In genomic region chr6:145578457-145579185, GRCm38 (mm10) we compare ENCODE assay signal across 10 mouse cellular contexts. TPM values are rescaled to one million over a fixed set of nuclear protein-coding genes. Genes with fewer than 3 reads are reported as not detected.
DNase-seq lines count a peak whose midpoint lies in the region; ATAC-seq and TF ChIP-seq lines count a peak whose summit lies in the region.
"Had no signal": no experiment of that assay in that cellular context is flagged by ENCODE, and none has a peak within 500 bp of the region (broad histone marks: within the 10 kb centered on the region; RNA-seq: fewer than 3 reads in every experiment).

No protein-coding gene starts in this region.

- no peaks in the 10 kb centered on the region for H3K36me3 ChIP-seq in heart, embryonic 12.5 days
- H3K36me3 ChIP-seq in hindbrain, embryonic 14.5 days (replicated peaks; ENCODE audit: control insufficient read depth, insufficient read depth), result no peaks in the 10 kb centered on the region
- no peaks in the 10 kb centered on the region for H3K36me3 ChIP-seq in lung, postnatal 0 days (ENCODE audit: insufficient read depth, low read length)

- no peaks in the 10 kb centered on the region for H3K27me3 ChIP-seq in heart, embryonic 12.5 days (replicated peaks)
- H3K27me3 ChIP-seq in hindbrain, embryonic 14.5 days (ENCODE audit: control insufficient read depth, insufficient read depth, low read length), result no peaks in the 10 kb centered on the region
- no peaks in the 10 kb centered on the region for H3K27me3 ChIP-seq in lung, postnatal 0 days (replicated peaks; ENCODE audit: insufficient read depth, low read length)

- 0 out of 2 replicates have a peak, but pooled peaks have one; percentile 36 for ATAC-seq in heart, embryonic 12.5 days (ENCODE audit: insufficient number of reproducible peaks, low FRiP score)
- ATAC-seq in hindbrain, embryonic 14.5 days (ENCODE audit: low FRiP score), result no peak
- peak; percentile 52 for ATAC-seq in lung, postnatal 0 days
- no peak for ATAC-seq in CD4-positive, CD25-positive, alpha-beta regulatory T cell, adult 4 months

- TF ChIP-seq EP300 in lung, postnatal 0 days (IDR thresholded peaks at IDR 0.05), result no peak

- H3K4me2 ChIP-seq in heart, embryonic 12.5 days, result no peak overlapping the region
- no peak overlapping the region for H3K4me2 ChIP-seq in hindbrain, embryonic 14.5 days (replicated peaks)
- peak overlapping the region; percentile 27 for H3K4me2 ChIP-seq in lung, postnatal 0 days (replicated peaks; ENCODE audit: low read depth, low read length)

- H3K4me1 ChIP-seq in heart, embryonic 12.5 days (replicated peaks), result peaks cover 27% of the 10 kb centered on the region
- peaks cover 12% of the 10 kb centered on the region for H3K4me1 ChIP-seq in hindbrain, embryonic 14.5 days (replicated peaks; ENCODE audit: control insufficient read depth, insufficient read depth, low read length)
- H3K4me1 ChIP-seq in lung, postnatal 0 days (ENCODE audit: insufficient read depth, low read depth, low read length), result peaks cover 10% of the 10 kb centered on the region; the same call in 1 of the 2 replicates

- TF ChIP-seq CTCF in lung, postnatal 0 days (IDR thresholded peaks at IDR 0.05), result no peak

- no peak overlapping the region for H3K4me3 ChIP-seq in heart, embryonic 12.5 days
- H3K4me3 ChIP-seq in hindbrain, embryonic 14.5 days (replicated peaks; ENCODE audit: low read length), result no peak overlapping the region
- H3K4me3 ChIP-seq in lung, postnatal 0 days (ENCODE audit: low read depth, low read length), result no peak overlapping the region
- H3K4me3 ChIP-seq: gastrocnemius, adult 2 months had no signal

- no peak for DNase-seq in heart, adult 8-10 months (ENCODE audit: low spot score)
- DNase-seq in adrenal gland, postnatal 14 days, result peak; percentile 83
- peak; percentile 44 for DNase-seq in hindbrain, embryonic 14.5 days (ENCODE audit: low spot score)
- peak; percentile 17 for DNase-seq in lung, postnatal 0 days (ENCODE audit: low spot score)
- DNase-seq in cerebellum, postnatal 14 days, result no peak
- DNase-seq in gastrocnemius, adult 8-10 months (ENCODE audit: low spot score in 2 of 2), result no peak
- DNase-seq: gastrocnemius, adult 2 months; thymus, adult 18-20 months had no signal

- no peak overlapping the region for H3K27ac ChIP-seq in heart, embryonic 12.5 days (ENCODE audit: poor library complexity, severe bottlenecking)
- H3K27ac ChIP-seq in hindbrain, embryonic 14.5 days, result peak overlapping the region; percentile 59
- no peak overlapping the region; the same call in 1 of the 2 replicates for H3K27ac ChIP-seq in lung, postnatal 0 days (ENCODE audit: low read length)
- H3K27ac ChIP-seq: gastrocnemius, adult 2 months had no signal

- no peak overlapping the region for H3K9ac ChIP-seq in heart, embryonic 12.5 days
- no peak overlapping the region for H3K9ac ChIP-seq in hindbrain, embryonic 14.5 days
- H3K9ac ChIP-seq in lung, postnatal 0 days (replicated peaks; ENCODE audit: low read depth), result no peak overlapping the region

- no peaks in the 10 kb centered on the region for H3K9me3 ChIP-seq in heart, embryonic 12.5 days (replicated peaks)
- no peaks in the 10 kb centered on the region for H3K9me3 ChIP-seq in hindbrain, embryonic 14.5 days (ENCODE audit: control insufficient read depth, low read length)
- no peaks in the 10 kb centered on the region for H3K9me3 ChIP-seq in lung, postnatal 0 days (ENCODE audit: low read length)

- whole genome bisulfite sequencing in heart, embryonic 12.5 days, result 49% methylated on average over 10 of the region's 10 CpGs
- 46% methylated on average over 10 of the region's 10 CpGs for WGBS in hindbrain, embryonic 14.5 days
- WGBS in lung, postnatal 0 days, result 21% methylated on average over 10 of the region's 10 CpGs

RNA-seq across cellular contexts. Expression of gene Lmntd1, which starts 35.5 kb away (rescaled TPM):
- polyA plus RNA-seq in heart, embryonic 12.5 days (2016; fragmentation: Nextera tagmentation; extraction: Ambion mirVana), result 7.0 and 7.7 TPM in 2 replicates
- 1 to 10 TPM; 1.1 to 3.6 (median 3.2) TPM for total RNA-seq in heart, adult 8-10 months (2022)
- total RNA-seq in adrenal gland, postnatal 14 days (2021), result 0.78 and 1.1 TPM in 2 replicates
- 0.95 and 1.3 TPM in 2 replicates for polyA plus RNA-seq in hindbrain, embryonic 14.5 days (2014; fragmentation: Nextera tagmentation; extraction: Ambion mirVana)
- polyA plus RNA-seq in lung, postnatal 0 days (2015; fragmentation: Nextera tagmentation; extraction: Ambion mirVana), result 0.74 and 0.81 TPM in 2 replicates
- not detected for polyA plus RNA-seq in CD4-positive, CD25-positive, alpha-beta regulatory T cell, adult 4 months (2017; shearing (Covaris generic))
- total RNA-seq in gastrocnemius, adult 8-10 months (2022), result under 1 TPM in 1 of 4 experiments, not detected in 3; 0.15 TPM

RNA-seq across cellular contexts. Expression of gene Tuba3b, which starts 36.9 kb away (rescaled TPM):
- not detected in 2 replicates for polyA plus RNA-seq in heart, embryonic 12.5 days (2016; fragmentation: Nextera tagmentation; extraction: Ambion mirVana)
- under 1 TPM in 3 of 4 experiments, not detected in 1; 0.14 to 0.22 (median 0.19) TPM for total RNA-seq in heart, adult 8-10 months (2022)
- total RNA-seq in adrenal gland, postnatal 14 days (2021), result not detected in 2 replicates
- polyA plus RNA-seq in hindbrain, embryonic 14.5 days (2014; fragmentation: Nextera tagmentation; extraction: Ambion mirVana), result not detected in 2 replicates
- not detected in 2 replicates for polyA plus RNA-seq in lung, postnatal 0 days (2015; fragmentation: Nextera tagmentation; extraction: Ambion mirVana)
- not detected for polyA plus RNA-seq in CD4-positive, CD25-positive, alpha-beta regulatory T cell, adult 4 months (2017; shearing (Covaris generic))
- not detected for total RNA-seq in gastrocnemius, adult 8-10 months (2022)
- total RNA-seq: gastrocnemius, adult 2 months had no signal

Comparison
In these comparisons a context has a peak if more than half of its experiments do, and no peak if none do; other contexts are left out.
1. ATAC-seq: peak in heart, embryonic 12.5 days (single experiment) and lung, postnatal 0 days (single experiment); none in hindbrain, embryonic 14.5 days (single experiment) and CD4-positive, CD25-positive, alpha-beta regulatory T cell, adult 4 months (single experiment).
2. DNase-seq: peak in adrenal gland, postnatal 14 days (single experiment), hindbrain, embryonic 14.5 days (single experiment) and lung, postnatal 0 days (single experiment); none in heart, adult 8-10 months (single experiment), cerebellum, postnatal 14 days (0 of 2) and gastrocnemius, adult 8-10 months (0 of 2).